Mouse (Mus musculus): Measurements from ENCODE around the gene 5031410I06Rik. TPM values are rescaled to one million over a fixed set of nuclear protein-coding genes. Genes with fewer than 3 reads are reported as not detected.
A peak's percentile ranks its signal among the peaks of the same experiment; 100 is the strongest.
"Not testable (repeated sequence)": the region's sequence is repeated elsewhere in the genome, so short reads cannot be mapped to it uniquely, and the experiment has no call there.

Gene 5031410I06Rik
- not detected in 2 replicates for polyA plus RNA-seq (2012; rRNA removed)

- not testable (repeated sequence) for DNase-seq (ENCODE audit: low read depth)
These were observed at the start of gene 5031410I06Rik for GRCm38 (mm10) chr5:26105262-26105661. Gene 5031410I06Rik, minus strand, starts transcription at chr5:26105362.

- TF ChIP-seq POLR2A (IDR thresholded peaks at IDR 0.05; ENCODE audit: borderline replicate concordance, extremely low read depth, insufficient read depth, insufficient read length, poor library complexity, severe bottlenecking) (no peak), CTCF (IDR thresholded peaks at IDR 0.05; ENCODE audit: borderline replicate concordance, extremely low read depth, insufficient read depth, insufficient read length) (no peak)
- peak; percentile 64 for DNase-seq (ENCODE audit: low read depth)
These were observed 37.7 kb upstream of the 5031410I06Rik start for GRCm38 (mm10) chr5:26142891-26143290.

GRCm38 (mm10) chr5:26121321-26121720 is 16.2 kb upstream of the 5031410I06Rik start, which contains the start of gene Gm10220:
Gene Gm10220, minus strand, starts transcription at chr5:26121421.
- DNase-seq (ENCODE audit: low read depth) = not testable (repeated sequence)

GRCm38 (mm10) chr5:26089191-26089590 is 16.0 kb downstream of the 5031410I06Rik start, which contains the start of gene Gm10471:
Gene Gm10471, minus strand, starts transcription at chr5:26089291.
- DNase-seq (ENCODE audit: low read depth) = not testable (repeated sequence)

- DNase-seq (ENCODE audit: low read depth) = not testable (repeated sequence)
These were observed 26.1 kb downstream of the 5031410I06Rik start for GRCm38 (mm10) chr5:26079023-26079422.

- TF ChIP-seq CTCF (IDR thresholded peaks at IDR 0.05; ENCODE audit: borderline replicate concordance, extremely low read depth, insufficient read depth, insufficient read length) = no peak
- no peak for TF ChIP-seq POLR2A (IDR thresholded peaks at IDR 0.05; ENCODE audit: borderline replicate concordance, extremely low read depth, insufficient read depth, insufficient read length, poor library complexity, severe bottlenecking)
These were observed 34.4 kb downstream of the 5031410I06Rik start for GRCm38 (mm10) chr5:26070716-26071115.

GRCm38 (mm10) chr5:26058481-26058880 is 46.7 kb downstream of the 5031410I06Rik start, which contains the start of gene Gm7347:
Gene Gm7347, minus strand, starts transcription at chr5:26058581.
- not testable (repeated sequence) for DNase-seq (ENCODE audit: low read depth)

More at GRCm38 (mm10) chr5:26070716-26071115, 34.4 kb downstream of the 5031410I06Rik start:
- DNase-seq (ENCODE audit: low read depth) = no peak

Other genes with a start within 250 kb of the 5031410I06Rik start
- gene Gm21663, start 163.0 kb downstream of the 5031410I06Rik start, polyA plus RNA-seq (2012; rRNA removed) = not detected in 2 replicates
- not detected in 2 replicates for gene Gm21671, start 150.9 kb downstream of the 5031410I06Rik start, polyA plus RNA-seq (2012; rRNA removed)
- gene Gm21680, start 132.7 kb downstream of the 5031410I06Rik start, polyA plus RNA-seq (2012; rRNA removed) = not detected in 2 replicates
- gene Gm21698, start 116.7 kb downstream of the 5031410I06Rik start, polyA plus RNA-seq (2012; rRNA removed) = not detected in 2 replicates
- not detected in 2 replicates for gene Gm1979, start 100.6 kb downstream of the 5031410I06Rik start, polyA plus RNA-seq (2012; rRNA removed)
- gene Gm5862, start 82.4 kb downstream of the 5031410I06Rik start, polyA plus RNA-seq (2012; rRNA removed) = not detected in 2 replicates
- gene Speer4a, start 65.8 kb downstream of the 5031410I06Rik start, polyA plus RNA-seq (2012; rRNA removed) = 0.04 TPM in 1 of 2 replicates, not detected in the other
- gene Gm7347, start 46.8 kb downstream of the 5031410I06Rik start, polyA plus RNA-seq (2012; rRNA removed) = not detected in 2 replicates
- gene Gm10471, start 16.1 kb downstream of the 5031410I06Rik start, polyA plus RNA-seq (2012; rRNA removed) = not detected in 2 replicates
- gene Gm10220, start 16.1 kb upstream of the 5031410I06Rik start, polyA plus RNA-seq (2012; rRNA removed) = not detected in 2 replicates
- gene Gm7361, start 152.3 kb upstream of the 5031410I06Rik start, polyA plus RNA-seq (2012; rRNA removed) = 0.57 and 0.71 TPM in 2 replicates

Measured in brain, embryonic 14.5 days (tissue).